Mouse (Mus musculus) WW6 (cell line): ENCODE data around the gene Zbtb24.
"Not testable (repeated sequence)": the region's sequence is repeated elsewhere in the genome, so short reads cannot be mapped to it uniquely, and the experiment has no call there.

Experiments used
- DNase-seq: peaks from one replicate; pipeline ENCODE4 v3.0.0-alpha.2; 2013; ENCODE audit warnings: low read depth, low spot score

Gene Zbtb24

DNA sequence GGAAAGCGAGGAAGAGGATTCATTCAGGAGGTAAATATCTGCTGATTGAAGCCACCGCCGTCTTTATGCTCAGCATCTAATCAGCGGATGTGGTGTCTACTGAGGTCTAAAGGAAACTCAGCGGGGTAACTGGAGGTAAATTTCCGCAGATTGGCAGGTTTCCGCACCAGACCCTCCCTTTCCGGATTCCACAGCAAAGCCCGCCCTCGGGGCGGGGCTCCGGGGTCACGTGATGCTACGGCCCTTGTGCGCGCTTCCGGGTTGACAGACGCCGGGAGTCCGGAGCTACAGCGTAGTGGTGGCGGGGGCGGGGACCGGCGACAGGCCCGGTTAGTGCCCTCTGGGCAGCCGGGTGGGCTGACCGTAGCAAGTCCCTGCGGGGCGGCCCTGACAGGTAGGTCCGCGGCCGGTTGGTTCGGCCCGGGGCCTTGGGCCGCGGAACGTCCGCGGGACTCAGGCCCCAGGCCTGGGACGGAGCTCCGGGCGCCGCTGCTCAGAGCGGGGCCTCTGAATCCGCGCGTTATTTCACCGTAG is at the start of gene Zbtb24:
Gene Zbtb24, plus strand, starts transcription at position 247 of the 534 bp plus-strand sequence.
- peak; percentile 83 for DNase-seq

DNA sequence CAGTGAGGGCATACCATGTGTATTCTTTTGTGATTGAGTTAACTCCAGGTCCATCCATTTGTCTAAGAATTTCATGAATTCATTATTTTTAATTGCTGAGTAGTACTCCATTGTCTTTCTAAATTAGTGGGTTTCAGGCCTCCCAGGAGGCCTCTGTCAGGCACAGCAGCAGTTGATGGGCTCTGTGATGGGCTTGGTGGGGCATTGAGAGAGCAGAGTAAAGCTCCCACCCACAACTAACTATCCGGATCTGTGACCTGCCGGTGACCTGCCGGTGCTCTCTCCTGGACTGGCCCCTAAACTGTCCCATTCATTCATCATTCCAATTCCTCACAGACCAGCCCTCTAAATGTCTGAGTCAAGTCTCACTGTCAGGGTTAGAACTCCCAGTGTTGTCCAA is 49.1 kb upstream of the Zbtb24 start:
- no peak for DNase-seq

DNA sequence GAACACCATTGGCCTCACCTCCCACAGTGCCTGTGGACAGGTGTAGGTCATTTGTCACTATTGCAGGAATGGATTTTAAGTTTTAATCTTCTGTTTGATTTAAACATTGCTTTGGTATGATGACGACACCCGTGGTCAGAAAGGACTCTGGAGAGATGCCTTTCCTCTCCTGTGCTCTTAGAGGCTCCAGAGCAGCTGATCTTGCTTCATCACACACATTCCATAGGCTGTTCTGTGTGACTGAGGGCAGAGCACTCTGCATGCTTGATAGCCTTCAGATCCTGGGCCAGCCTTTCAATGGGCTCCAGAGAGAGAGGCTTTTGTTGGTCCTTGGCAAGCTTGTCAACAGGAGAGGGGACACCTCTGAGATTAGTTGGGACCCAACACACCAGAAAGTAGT is 46.8 kb upstream of the Zbtb24 start:
- no peak for DNase-seq

DNA sequence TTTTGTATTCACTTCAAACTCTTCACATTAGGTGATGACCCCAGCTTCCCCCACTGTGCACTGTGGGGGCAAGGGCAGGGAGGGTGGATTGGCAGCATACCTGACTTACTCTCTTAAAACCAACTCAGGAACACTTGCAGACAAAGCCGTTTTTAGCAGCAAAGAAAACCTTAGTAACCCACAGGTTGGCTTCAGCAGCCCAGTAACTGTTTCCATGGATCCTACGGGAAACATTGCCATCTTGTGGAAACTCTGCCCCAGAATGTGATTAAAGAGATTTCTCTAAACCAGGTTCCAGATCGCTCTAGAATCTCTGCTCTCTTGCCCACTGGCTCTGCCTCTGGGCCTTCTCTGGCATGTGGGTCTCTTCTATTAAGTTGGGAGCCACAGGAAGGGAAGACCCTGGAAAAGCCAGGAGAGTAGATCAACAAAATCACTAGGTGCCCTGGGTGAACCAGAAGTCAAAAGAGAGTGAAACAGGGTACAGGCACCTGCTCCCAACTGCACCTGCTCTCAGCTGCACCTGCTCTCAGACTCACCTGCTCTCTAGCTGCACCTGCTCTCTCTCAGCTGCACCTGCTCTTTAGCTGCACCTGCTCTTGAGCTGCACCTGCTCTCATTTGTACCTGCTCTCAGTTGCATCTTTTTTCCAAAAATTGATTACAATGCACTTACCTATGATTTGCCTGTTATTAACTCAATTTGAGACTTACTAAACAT is 46.1 kb upstream of the Zbtb24 start:
- DNase-seq = no peak

GRCm38 (mm10) chr10:41410176-41410575 is 40.0 kb upstream of the Zbtb24 start:
- not testable (repeated sequence) for DNase-seq

- not testable (repeated sequence) for DNase-seq
Observed at GRCm38 (mm10) chr10:41410821-41411220, 39.4 kb upstream of the Zbtb24 start.

- not testable (repeated sequence) for DNase-seq
Observed at GRCm38 (mm10) chr10:41413471-41413870, 36.7 kb upstream of the Zbtb24 start.

DNA sequence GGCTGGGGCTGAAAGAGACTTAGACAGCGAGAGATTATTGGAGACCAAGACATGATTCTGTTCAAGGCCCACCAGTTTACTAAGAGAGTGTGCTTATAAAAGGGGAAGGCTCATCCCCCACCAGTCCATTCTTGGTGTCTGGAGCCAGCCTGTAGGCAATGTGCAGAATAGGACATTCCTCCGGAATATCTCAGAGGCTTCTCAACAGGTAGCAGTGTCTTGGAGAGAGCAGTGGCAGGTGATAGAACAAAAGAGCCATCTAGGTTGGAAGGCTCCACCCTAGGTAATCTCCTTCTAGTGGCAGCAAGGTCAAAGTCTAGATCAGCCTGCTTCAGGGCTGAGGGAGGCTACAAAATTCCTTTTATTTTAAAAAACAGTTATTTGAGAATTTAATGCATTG is 34.8 kb upstream of the Zbtb24 start:
- not testable (repeated sequence) for DNase-seq

DNA sequence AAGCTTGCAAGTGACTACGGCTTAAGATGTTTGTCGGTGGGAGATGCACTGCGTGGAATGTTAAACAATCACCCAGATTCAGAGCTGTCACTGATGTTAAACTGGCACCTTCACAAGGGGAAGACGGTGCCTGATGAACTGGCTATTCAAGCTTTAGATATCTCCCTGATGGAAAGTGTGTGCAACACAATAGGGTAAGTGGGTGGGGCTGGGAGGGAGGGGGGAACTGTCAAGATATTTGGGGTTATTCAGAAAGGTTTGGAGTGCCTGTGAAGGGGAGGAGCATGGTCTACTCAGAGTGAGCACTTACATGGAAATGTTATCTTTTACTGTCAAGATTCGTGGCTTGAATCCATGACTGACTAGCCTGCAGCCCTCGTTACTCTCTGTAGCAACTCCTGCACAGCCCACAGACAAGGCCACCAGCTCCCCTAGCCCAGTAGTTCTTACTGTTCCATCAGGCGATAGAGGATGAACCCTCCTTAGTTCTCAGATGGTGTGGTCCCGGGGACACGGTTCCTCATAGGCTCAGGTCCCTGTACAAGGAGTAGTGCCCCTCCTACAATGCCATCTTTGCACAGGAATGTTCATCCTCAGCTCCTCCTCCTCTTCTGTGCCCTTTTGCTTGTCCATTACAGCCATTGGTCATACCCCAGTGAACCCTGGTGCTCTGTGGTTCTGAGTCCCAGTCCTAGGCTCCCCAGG is 29.5 kb upstream of the Zbtb24 start:
- no peak for DNase-seq

- DNase-seq = no peak
Observed at GRCm38 (mm10) chr10:41423681-41424080, 26.5 kb upstream of the Zbtb24 start.

DNA sequence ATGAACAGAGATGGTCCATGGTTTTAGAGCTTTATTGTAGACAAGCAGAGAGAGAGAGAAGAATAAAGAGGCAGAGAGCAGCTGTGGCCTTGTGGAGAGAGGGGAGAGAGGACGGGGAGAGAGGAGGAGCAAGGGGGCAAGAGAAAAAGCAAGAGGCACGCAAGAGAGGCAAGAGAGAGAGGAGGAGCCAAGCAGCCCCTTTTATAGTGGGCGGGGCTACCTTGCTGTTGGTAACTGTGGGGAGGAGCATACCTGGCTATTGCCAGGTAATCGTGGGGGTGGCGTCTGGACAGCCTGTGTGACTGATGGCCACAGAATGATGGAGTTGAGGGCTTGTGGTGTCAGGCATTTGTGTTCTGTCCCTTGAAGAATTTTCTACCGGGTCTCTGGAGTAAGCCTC is 23.8 kb upstream of the Zbtb24 start:
- DNase-seq = no peak

DNA sequence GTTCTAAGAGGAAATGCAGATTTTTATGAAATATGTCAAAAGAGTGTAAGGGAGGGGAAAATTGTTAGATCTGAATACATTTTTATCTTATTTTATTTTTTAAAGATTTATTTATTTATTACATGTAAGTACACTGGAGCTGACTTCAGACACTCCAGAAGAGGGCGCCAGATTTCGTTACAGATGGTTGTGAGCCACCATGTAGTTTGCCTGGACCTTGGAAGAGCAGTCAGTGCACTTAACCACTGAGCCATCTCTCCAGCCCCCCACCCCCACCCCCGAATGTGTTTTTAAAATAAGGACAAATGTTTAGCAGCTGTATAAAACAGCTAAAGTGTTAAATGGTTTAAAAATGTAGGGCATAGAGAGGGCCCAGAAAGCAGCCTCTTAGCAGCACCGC is 15.6 kb upstream of the Zbtb24 start:
- DNase-seq = no peak

DNA sequence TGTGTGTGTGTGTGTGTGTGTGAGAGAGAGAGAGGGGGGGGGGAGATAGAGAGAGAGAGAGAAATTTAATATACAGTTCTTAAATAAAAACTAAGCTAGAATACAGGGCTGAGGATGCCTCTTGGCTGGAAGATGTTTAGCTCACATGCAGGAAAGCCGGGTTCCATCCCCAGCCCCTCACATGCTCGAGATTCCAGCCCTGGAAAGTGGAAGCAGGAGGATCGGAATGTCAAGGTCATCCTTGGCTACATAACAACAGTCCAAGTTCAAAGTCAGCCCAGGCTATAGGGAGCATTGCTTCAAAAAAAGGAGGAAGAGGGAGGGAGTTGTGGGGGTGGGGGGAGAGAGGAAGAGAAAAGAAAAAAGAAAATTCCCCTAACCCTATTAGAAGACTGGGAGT is 15.0 kb upstream of the Zbtb24 start:
- no peak for DNase-seq

DNA sequence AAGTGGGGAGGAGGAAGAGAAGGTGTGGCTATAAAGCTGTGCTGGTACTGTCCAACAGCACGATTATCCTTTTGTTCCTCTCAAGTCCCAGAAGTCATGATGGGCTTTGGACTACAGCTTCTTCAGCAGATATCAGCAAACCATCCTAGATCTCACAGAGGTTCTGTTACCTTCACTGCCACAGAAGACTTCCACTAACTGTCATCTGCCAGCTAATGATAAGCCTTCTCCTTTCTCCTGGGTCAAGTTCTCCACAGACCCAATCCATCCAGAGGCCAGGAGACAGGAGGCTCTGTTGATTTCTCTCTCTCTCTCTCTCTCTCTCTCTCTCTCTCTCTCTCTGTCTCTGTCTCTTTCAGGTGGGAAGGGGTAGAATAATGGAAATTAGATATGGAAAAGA is 2.0 kb upstream of the Zbtb24 start:
- DNase-seq = no peak

DNA sequence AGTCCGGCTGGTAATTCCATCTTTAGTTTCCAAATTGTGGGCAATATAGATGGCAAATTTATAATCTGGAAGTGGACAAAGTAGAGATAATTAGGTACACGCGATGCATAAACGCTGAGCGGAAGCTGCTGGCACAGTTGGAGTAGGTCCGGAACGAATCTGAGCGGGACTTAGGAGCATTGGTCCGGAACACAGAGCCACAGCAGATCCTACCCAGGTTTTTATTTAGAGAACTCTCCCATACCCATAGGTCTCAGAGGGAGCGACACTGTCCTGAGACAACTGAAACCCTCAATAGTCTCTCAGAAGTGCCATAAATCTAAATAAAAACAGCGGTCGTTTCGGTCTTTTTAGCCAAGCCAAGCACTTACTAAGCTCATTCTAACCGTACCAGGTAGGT is 499 bp upstream of the Zbtb24 start:
- no peak for DNase-seq

DNA sequence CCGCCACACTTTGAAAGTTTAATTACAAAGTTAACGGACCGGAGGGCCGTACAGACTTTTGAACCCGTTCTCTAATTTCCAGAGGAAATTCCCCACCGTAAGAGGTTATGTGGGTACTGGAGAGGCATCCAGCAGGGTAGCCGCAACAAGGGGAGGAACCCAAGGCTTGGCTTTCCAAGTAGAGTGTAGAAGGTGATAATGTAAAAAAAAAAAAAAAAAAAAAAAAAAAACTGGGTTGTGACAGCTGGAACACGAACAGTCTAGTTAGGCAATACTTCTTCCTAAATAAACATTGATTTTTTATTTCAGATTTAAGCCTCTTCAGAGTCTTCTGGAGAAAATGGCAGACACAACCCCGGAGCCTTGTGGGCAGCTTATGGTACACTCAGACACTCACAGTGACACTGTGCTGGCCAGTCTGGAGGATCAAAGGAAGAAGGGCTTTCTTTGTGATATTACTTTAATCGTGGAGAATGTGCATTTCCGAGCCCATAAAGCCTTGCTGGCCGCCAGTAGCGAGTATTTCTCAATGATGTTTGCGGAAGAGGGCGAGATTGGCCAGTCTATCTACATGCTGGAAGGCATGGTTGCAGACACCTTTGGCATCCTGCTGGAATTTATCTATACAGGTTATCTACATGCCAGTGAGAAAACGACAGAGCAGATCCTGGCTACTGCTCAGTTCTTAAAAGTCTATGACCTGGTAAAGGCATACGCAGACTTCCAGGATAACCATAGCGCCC is 768 bp downstream of the Zbtb24 start:
- no peak for DNase-seq

DNA sequence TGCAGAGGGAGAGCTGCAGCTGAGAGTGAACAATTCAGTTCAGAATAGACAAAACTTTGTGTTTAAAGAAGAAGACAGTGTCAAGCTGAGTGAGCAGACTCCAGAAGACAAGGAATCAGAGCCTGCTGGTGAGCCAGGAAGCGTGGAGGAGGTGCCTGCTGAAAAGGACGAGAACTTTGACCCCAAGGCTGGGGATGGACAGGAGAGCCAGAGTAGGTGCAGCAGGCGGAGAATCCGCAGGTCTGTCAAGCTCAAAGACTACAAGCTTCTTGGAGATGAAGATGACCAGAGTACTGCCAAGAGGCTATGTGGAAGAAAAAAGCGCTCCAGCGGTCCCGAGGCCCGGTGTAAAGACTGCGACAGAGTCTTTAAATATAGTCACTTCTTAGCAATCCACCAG is 1.5 kb downstream of the Zbtb24 start:
- no peak for DNase-seq

- DNase-seq = no peak
Observed at GRCm38 (mm10) chr10:41452791-41453190, 2.6 kb downstream of the Zbtb24 start.

DNA sequence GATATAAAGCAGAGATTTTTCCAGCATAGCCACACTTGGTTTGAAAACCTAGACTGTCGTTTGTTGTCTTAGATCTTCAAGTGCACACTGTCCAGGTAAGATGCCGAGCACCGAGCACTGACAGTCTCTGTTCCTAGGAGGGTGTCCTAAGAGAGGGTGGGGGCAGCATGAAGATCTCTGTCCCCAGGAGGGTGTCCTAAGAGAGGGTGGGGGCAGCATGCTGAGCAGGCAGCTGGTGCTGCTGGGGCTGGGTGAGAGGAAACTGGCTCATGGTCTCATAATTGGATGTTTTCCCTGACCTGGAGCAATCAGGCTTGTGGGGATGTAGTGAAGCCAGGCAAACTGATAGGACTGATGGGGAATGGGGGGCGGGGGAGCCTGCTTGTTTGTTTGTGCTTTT is 9.8 kb downstream of the Zbtb24 start:
- DNase-seq = no peak

GRCm38 (mm10) chr10:41460501-41460900 is 10.3 kb downstream of the Zbtb24 start:
- no peak for DNase-seq

- no peak for DNase-seq
Observed at GRCm38 (mm10) chr10:41461057-41461722, 11.0 kb downstream of the Zbtb24 start.
